Mouse (Mus musculus): ENCODE measurements around the gene 9330161L09Rik. TPM values are rescaled to one million over a fixed set of nuclear protein-coding genes. Genes with fewer than 3 reads are reported as not detected.
A peak's percentile ranks its signal among the peaks of the same experiment; 100 is the strongest.

Gene 9330161L09Rik
- polyA plus RNA-seq, 1 experiment = 1.8 TPM

DNA sequence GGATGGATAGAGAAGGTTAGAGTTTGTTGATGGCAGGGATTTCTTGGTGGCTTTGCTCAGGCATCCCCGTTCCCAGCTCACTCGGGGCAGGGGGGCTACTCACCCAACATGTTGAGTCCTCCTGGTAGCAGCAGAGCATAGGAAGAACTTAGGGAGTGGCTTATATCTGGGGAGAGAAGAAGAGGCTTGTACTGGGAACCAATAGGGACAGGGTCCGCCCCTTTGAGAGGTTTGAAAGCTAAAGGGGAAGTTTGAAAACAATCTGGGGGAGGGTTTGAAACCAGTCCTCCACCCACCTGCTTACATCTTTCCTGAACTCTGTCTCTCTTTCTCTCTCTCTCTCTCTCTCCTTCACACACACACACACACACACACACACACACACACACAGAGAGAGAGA, 35.9 kb upstream of the 9330161L09Rik start, which contains the start of gene Ifi27l2a:
Ifi27l2a (minus strand) TSS at position 157 of the 400 bp plus-strand sequence.
- Histone ChIP-seq H3K9me3 (replicated peaks; ENCODE audit: control insufficient read depth, insufficient read depth, low read length, poor library complexity, severe bottlenecking) (no peaks in the 10 kb centered on the region), H3K27ac (ENCODE audit: insufficient read depth, low read length) (no peak within 1 kb of the TSS), H3K36me3 (ENCODE audit: control insufficient read depth, insufficient read depth, low read length, poor library complexity, severe bottlenecking) (no peaks in the 10 kb centered on the region), H3K9ac (ENCODE audit: low read depth, poor library complexity, severe bottlenecking) (no peak within 1 kb of the TSS), H3K4me3 (ENCODE audit: low read depth, low read length) (no peak within 1 kb of the TSS), H3K4me1 (ENCODE audit: control insufficient read depth, insufficient read depth, low read length) (no peaks in the 10 kb centered on the region), H3K27me3 (ENCODE audit: control insufficient read depth, insufficient read depth, low read length, poor library complexity, severe bottlenecking) (no peaks in the 10 kb centered on the region)
- TF ChIP-seq POLR2A (IDR thresholded peaks at IDR 0.05; ENCODE audit: insufficient read depth, low read length) (no peak), EP300 (IDR thresholded peaks at IDR 0.05; ENCODE audit: insufficient read depth, low read depth, low read length) (no peak), CTCF (IDR thresholded peaks at IDR 0.05; ENCODE audit: low read depth, low read length) (no peak)

DNA sequence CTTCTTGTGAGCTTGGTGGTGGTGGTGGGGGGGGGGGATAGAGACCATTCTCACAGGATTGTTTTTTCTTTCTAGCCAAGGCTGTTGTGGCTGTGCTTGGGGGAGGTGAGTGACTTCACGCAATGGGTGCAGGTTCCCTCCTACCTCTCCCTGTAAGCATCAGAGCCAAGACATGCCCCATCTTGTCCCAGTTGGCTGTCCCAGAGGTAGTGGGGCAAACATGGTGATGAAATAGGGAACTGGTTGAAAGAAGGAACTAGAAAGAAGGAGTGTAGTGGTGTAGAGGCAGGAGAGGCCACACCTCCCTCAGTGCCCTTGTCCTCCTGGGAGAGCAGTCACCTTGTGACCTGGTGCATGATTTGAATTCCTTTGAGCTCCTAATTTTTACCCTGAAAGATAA, 30.0 kb upstream of the 9330161L09Rik start:
- Histone ChIP-seq H3K4me3 (ENCODE audit: low read depth, low read length) (no peak overlapping the region), H3K9me3 (replicated peaks; ENCODE audit: control insufficient read depth, insufficient read depth, low read length, poor library complexity, severe bottlenecking) (no peaks in the 10 kb centered on the region), H3K36me3 (ENCODE audit: control insufficient read depth, insufficient read depth, low read length, poor library complexity, severe bottlenecking) (no peaks in the 10 kb centered on the region), H3K27ac (ENCODE audit: insufficient read depth, low read length) (no peak overlapping the region), H3K27me3 (ENCODE audit: control insufficient read depth, insufficient read depth, low read length, poor library complexity, severe bottlenecking) (no peaks in the 10 kb centered on the region), H3K9ac (ENCODE audit: low read depth, poor library complexity, severe bottlenecking) (no peak overlapping the region), H3K4me1 (ENCODE audit: control insufficient read depth, insufficient read depth, low read length) (no peaks in the 10 kb centered on the region)
- no peak for TF ChIP-seq POLR2A (IDR thresholded peaks at IDR 0.05; ENCODE audit: insufficient read depth, low read length)
- no peak for TF ChIP-seq CTCF (IDR thresholded peaks at IDR 0.05; ENCODE audit: low read depth, low read length)
- TF ChIP-seq EP300 (IDR thresholded peaks at IDR 0.05; ENCODE audit: insufficient read depth, low read depth, low read length) = no peak

DNA sequence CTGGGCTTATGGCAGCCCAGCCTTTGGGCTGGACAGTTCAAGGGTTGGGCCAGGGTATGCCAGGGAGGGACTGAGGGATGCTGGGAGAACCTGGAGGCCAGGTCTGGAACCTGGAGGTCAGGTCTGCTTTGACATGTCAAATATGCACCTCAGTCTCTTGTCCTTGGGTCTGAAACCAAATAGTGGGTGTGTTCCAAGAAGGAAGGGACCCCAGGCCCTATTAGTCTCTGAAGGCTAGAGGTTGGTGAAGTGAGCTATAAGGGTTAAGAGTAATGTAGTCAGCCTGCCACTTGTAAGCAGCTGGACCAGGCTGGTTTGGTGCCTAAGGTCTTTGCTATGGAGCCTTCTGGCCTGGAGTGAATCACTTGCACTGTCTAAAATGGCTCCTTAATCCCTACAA, 27.2 kb upstream of the 9330161L09Rik start:
- no peak overlapping the region for H3K27ac ChIP-seq (ENCODE audit: insufficient read depth, low read length)
- no peak overlapping the region for H3K9ac ChIP-seq (ENCODE audit: low read depth, poor library complexity, severe bottlenecking)
- no peaks in the 10 kb centered on the region for H3K27me3 ChIP-seq (ENCODE audit: control insufficient read depth, insufficient read depth, low read length, poor library complexity, severe bottlenecking)
- no peaks in the 10 kb centered on the region for H3K36me3 ChIP-seq (ENCODE audit: control insufficient read depth, insufficient read depth, low read length, poor library complexity, severe bottlenecking)
- TF ChIP-seq POLR2A (IDR thresholded peaks at IDR 0.05; ENCODE audit: insufficient read depth, low read length) = no peak
- no peak for TF ChIP-seq CTCF (IDR thresholded peaks at IDR 0.05; ENCODE audit: low read depth, low read length)
- TF ChIP-seq EP300 (IDR thresholded peaks at IDR 0.05; ENCODE audit: insufficient read depth, low read depth, low read length) = no peak
- no peaks in the 10 kb centered on the region for H3K4me1 ChIP-seq (ENCODE audit: control insufficient read depth, insufficient read depth, low read length)
- H3K4me3 ChIP-seq (ENCODE audit: low read depth, low read length) = no peak overlapping the region
- H3K9me3 ChIP-seq (replicated peaks; ENCODE audit: control insufficient read depth, insufficient read depth, low read length, poor library complexity, severe bottlenecking) = no peaks in the 10 kb centered on the region

DNA sequence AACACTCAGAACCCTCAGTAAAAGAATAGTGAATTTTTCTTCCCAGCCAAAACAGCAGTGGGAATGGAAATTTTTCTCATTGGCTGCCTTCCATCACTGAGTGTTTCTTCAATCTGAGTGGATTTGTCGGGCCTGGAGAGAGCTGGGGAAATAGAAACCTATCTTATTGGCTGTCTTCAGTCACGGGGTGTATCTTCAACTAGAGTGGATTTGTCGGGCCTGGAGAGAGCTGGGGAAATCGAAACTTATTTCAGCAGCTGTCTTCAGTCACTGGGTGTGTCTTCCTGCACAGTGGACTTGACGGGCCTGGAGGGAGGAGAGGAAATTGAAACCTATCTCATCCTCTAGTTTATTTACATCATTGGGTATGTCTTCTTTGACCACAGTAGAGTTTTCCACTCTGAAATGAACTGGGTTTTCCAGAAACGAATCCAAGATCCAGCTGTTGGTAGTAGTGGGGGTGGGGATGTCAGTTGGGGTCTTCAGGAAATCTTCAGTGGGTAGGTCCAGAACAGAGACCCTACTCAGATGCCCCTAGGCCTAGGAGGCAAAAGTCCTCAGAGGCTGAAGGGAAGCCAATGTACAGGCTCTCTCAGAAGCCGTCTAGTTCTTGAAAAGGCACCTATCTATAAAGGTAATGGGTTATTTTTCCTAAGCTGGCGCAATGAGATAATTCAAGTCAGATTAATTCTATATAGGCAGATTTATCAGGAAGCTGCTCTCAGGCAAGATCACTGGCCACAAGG, 26.5 kb upstream of the 9330161L09Rik start, which contains the start of gene Ifi27:
Ifi27 (plus strand) TSS at position 226 of the 746 bp plus-strand sequence.
- Histone ChIP-seq H3K27ac (ENCODE audit: insufficient read depth, low read length) (no peak within 1 kb of the TSS), H3K9me3 (replicated peaks; ENCODE audit: control insufficient read depth, insufficient read depth, low read length, poor library complexity, severe bottlenecking) (no peaks in the 10 kb centered on the region), H3K9ac (ENCODE audit: low read depth, poor library complexity, severe bottlenecking) (no peak within 1 kb of the TSS), H3K36me3 (ENCODE audit: control insufficient read depth, insufficient read depth, low read length, poor library complexity, severe bottlenecking) (no peaks in the 10 kb centered on the region), H3K27me3 (ENCODE audit: control insufficient read depth, insufficient read depth, low read length, poor library complexity, severe bottlenecking) (no peaks in the 10 kb centered on the region), H3K4me3 (ENCODE audit: low read depth, low read length) (no peak within 1 kb of the TSS), H3K4me1 (ENCODE audit: control insufficient read depth, insufficient read depth, low read length) (no peaks in the 10 kb centered on the region)
- TF ChIP-seq CTCF (IDR thresholded peaks at IDR 0.05; ENCODE audit: low read depth, low read length) (no peak), POLR2A (IDR thresholded peaks at IDR 0.05; ENCODE audit: insufficient read depth, low read length) (no peak), EP300 (IDR thresholded peaks at IDR 0.05; ENCODE audit: insufficient read depth, low read depth, low read length) (no peak)

DNA sequence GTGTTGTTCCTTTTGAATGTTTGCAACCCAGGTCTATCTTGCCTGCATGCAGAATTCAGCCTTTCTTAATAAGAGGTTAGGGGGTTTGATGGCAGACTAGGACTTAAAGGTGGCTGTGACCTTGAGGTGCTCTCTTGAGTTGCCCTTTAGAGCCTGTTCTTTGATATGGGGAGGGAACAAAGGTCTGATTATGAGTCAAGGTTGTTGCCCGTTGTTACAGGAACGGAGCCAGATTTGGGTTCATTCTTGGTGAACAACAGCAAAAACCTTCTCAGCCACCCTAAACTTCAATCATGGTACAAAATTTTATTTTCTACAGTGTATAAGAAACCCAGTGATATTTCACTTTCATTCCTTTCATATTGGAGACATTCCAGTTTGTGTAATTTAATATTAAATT, 25.8 kb upstream of the 9330161L09Rik start:
- H3K36me3 ChIP-seq (ENCODE audit: control insufficient read depth, insufficient read depth, low read length, poor library complexity, severe bottlenecking) = no peaks in the 10 kb centered on the region
- H3K4me3 ChIP-seq (ENCODE audit: low read depth, low read length) = no peak overlapping the region
- no peak overlapping the region for H3K9ac ChIP-seq (ENCODE audit: low read depth, poor library complexity, severe bottlenecking)
- H3K27me3 ChIP-seq (ENCODE audit: control insufficient read depth, insufficient read depth, low read length, poor library complexity, severe bottlenecking) = no peaks in the 10 kb centered on the region
- no peak for TF ChIP-seq POLR2A (IDR thresholded peaks at IDR 0.05; ENCODE audit: insufficient read depth, low read length)
- no peak for TF ChIP-seq EP300 (IDR thresholded peaks at IDR 0.05; ENCODE audit: insufficient read depth, low read depth, low read length)
- no peak for TF ChIP-seq CTCF (IDR thresholded peaks at IDR 0.05; ENCODE audit: low read depth, low read length)
- no peaks in the 10 kb centered on the region for H3K9me3 ChIP-seq (replicated peaks; ENCODE audit: control insufficient read depth, insufficient read depth, low read length, poor library complexity, severe bottlenecking)
- no peaks in the 10 kb centered on the region for H3K4me1 ChIP-seq (ENCODE audit: control insufficient read depth, insufficient read depth, low read length)
- no peak overlapping the region for H3K27ac ChIP-seq (ENCODE audit: insufficient read depth, low read length)

DNA sequence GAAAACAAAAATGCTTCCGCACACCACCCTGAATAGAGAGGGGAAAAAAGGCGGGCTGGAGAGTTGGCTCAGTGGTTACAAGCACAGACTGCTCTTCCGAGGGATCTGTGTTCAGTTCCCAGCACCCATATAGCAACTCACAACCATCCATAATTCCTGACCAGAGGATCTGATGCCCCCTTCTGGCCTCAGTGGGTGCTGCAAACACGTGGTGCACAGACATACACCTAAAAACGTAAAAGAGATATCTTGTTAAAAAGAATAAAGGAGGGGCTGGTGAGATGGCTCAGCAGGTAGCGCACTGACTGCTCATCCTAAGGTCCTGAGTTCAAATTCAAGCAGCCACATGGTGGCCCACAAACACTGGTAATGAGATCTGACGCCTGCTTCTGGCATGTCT, 19.1 kb upstream of the 9330161L09Rik start:
- Histone ChIP-seq H3K4me1 (ENCODE audit: control insufficient read depth, insufficient read depth, low read length) (peaks cover 2% of the 10 kb centered on the region), H3K27me3 (ENCODE audit: control insufficient read depth, insufficient read depth, low read length, poor library complexity, severe bottlenecking) (no peaks in the 10 kb centered on the region), H3K9ac (ENCODE audit: low read depth, poor library complexity, severe bottlenecking) (no peak overlapping the region), H3K9me3 (replicated peaks; ENCODE audit: control insufficient read depth, insufficient read depth, low read length, poor library complexity, severe bottlenecking) (no peaks in the 10 kb centered on the region), H3K4me3 (ENCODE audit: low read depth, low read length) (no peak overlapping the region), H3K36me3 (ENCODE audit: control insufficient read depth, insufficient read depth, low read length, poor library complexity, severe bottlenecking) (peaks cover 18% of the 10 kb centered on the region), H3K27ac (ENCODE audit: insufficient read depth, low read length) (no peak overlapping the region)
- TF ChIP-seq EP300 (IDR thresholded peaks at IDR 0.05; ENCODE audit: insufficient read depth, low read depth, low read length) = no peak
- TF ChIP-seq CTCF (IDR thresholded peaks at IDR 0.05; ENCODE audit: low read depth, low read length) = peak; percentile 6
